Mouse (Mus musculus) heart, adult 9 months (tissue): ENCODE results near the gene Olfr1115.

Experiments used
- DNase-seq, 2 experiments: peaks; one replicate each; pipeline ENCODE4 v3.0.0; 2022; ENCODE audit warnings: low spot score in 2 of 2

Gene Olfr1115

DNA sequence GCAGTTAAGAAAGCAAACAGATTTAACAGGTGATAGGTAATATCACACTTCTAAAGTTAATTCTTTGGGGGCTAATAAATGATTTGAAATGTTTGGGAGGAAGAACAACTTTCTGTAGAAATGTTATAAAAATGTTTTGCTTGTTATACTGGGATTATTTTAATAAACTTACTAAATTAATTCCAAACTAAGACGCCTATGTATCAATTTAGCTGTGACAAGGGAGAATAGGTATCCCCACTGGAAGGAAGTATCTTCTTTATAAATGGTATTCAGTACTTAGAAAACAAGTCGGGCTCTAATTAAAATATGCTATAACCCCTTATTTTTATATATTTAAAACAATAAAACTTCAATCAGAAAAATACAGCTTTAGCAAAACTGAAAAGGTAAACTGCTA lies at the start of gene Olfr1115:
TSS of gene Olfr1115 (plus strand) at position 301 of the 400 bp plus-strand sequence.
- DNase-seq = no peak

DNA sequence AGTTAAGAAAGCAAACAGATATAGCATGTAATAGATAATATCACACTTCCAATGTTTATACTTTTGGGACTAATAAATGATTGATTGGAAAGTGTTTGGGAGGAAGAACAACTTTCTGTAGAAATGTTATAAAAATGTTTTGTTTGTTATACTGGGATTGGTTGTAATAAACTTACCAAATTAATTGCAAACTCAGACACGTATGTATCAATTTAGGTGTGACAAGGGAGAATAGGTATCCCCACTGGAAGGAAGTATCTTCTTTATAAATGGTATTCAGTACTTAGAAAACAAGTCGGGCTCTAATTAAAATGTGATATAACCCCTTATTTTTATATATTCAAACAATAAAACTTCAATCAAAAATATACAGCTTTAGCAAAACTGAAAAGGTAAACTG lies 39.1 kb upstream of the Olfr1115 start, which contains the start of gene Olfr1113:
TSS of gene Olfr1113 (plus strand) at position 301 of the 400 bp plus-strand sequence.
- no peak for DNase-seq

- no peak for DNase-seq
Observed at GRCm38 (mm10) chr2:87267234-87267633, 19.4 kb downstream of the Olfr1115 start, which contains the start of gene Olfr1116. Gene Olfr1116 (plus strand): TSS chr2:87267534.

DNA sequence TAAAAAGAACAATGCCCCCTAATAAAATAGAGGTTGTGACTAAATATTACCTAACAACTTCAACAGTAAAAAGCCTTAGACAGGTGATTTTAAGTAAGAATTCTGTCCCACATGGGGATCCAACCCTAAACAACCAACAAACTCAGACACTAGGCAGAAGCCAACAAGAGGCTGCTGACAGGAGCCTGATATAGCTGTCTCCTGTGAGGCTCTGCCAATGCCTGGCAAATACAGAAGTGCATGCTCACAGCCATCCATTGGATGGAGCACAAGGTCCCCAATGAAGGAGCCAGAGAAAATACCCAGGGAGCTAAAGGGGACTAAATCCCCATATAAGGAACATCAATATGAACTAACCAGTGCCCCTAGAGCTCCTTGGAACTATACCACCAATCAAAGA lies 46.2 kb downstream of the Olfr1115 start:
- DNase-seq = peak; percentile 20 to 22
